Mouse (Mus musculus): Measurements from ENCODE around the gene Cox7a2.

DNA sequence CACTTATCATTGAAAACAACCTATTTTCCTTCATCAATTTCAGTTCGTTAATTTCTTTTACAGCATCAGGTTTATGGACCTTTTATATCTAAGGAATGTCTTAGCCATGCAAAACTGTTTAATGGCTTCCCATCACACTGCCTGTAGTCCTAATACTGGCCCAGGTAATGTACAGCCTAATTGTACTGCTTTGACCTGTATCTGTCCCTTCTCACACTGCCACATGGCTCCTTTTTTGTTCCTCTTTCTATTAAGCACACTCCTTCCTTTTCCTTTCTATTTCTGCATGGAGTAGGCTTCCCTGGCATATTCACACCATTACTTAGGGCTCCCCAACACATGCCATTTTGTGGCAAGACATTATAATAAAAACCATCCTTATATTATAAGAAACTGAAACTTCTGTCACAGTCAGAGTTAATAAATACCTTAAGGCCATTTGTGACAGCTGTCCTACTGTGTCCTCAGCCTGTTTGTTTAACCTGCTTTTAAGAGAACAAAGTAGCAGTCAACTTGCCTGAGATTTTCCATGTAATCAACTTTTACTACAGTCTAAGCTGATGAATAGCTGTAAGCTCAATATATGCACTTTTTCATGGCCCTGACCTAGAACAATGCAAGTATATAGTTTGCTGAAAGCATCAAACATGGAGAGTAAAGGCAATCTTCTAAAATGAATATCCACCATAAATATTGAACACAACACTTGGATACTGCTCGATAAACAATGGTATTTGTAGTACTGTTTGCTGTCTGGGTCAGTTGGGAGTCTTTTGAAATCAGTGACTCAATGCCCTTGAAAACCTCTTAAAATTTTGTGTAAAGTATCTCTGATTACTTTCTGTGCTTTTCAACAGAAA is 25.5 kb upstream of the Cox7a2 start:
- TF ChIP-seq EP300 (IDR thresholded peaks at IDR 0.05; ENCODE audit: low read depth), result no peak
- TF ChIP-seq CTCF (IDR thresholded peaks at IDR 0.05; ENCODE audit: low read depth), result no peak
